Mouse (Mus musculus): Measurements from ENCODE around the gene Fosl2. TPM values are rescaled to one million over a fixed set of nuclear protein-coding genes. Genes with fewer than 3 reads are reported as not detected.

Gene Fosl2
- 100 to 1,000 TPM; 450 to 501 TPM for total RNA-seq (2021)
- long read RNA-seq, experiment 1, full-length matches to known transcripts: 8 of 86 reads
- long read RNA-seq, experiment 1, partial matches to known transcripts: 3 of 86 reads
- long read RNA-seq, experiment 1, other reads (novel, unspliced or antisense): 75 of 86 reads
- long read RNA-seq, experiment 2, full-length matches to known transcripts: 4 of 17 reads
- long read RNA-seq, experiment 2, partial matches to known transcripts: 0 of 17 reads
- long read RNA-seq, experiment 2, other reads (novel, unspliced or antisense): 13 of 17 reads

DNA sequence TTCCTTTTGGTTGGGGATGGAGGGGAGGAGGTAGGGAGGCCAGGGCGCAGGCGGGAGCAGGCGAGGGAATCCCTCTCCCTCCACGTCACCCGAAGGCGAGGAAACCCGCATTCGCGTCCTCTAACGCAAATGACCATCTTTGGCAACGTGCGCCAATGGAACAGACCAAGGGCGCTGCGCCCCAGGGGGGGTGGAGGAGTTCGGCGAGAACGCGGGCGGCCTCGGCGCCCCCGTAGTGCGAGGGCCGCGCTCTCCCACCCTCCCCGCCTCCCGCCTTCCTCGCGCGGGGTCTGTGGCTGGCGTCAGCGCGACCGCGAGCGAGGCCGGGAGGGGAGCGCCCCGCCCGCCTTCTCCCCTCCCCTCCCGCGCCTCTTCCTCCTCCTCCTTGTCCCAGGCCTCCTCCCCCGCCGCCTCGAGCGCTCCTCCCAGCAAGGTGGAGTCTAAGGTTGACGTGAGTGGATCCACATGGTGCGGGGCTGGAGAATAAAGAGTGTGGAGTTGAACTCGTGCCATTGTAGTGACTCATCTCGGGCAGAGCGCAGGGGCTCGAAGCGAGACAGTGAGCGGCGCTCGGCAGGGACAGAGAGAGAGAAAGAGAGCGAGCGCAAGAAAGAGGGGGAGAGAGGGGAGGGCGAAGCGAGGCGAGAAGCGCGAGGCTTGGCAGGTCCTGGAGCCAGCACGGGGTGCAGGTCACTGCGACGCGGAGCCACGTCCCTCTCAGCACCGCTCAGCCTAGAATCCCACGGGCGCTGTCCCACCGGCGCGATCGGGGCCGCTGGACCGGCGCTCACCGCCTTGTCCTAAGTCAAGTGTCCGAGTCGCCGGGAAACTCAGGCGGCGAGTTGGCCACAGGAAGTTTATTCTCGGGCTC is at the start of gene Fosl2:
TSS of gene Fosl2 (plus strand) at position 466 of the 871 bp plus-strand sequence.
- peak; percentile 97 to 98 for DNase-seq

- no peak for DNase-seq
Measured at GRCm38 (mm10) chr5:32085971-32086370, 49.6 kb upstream of the Fosl2 start.

DNA sequence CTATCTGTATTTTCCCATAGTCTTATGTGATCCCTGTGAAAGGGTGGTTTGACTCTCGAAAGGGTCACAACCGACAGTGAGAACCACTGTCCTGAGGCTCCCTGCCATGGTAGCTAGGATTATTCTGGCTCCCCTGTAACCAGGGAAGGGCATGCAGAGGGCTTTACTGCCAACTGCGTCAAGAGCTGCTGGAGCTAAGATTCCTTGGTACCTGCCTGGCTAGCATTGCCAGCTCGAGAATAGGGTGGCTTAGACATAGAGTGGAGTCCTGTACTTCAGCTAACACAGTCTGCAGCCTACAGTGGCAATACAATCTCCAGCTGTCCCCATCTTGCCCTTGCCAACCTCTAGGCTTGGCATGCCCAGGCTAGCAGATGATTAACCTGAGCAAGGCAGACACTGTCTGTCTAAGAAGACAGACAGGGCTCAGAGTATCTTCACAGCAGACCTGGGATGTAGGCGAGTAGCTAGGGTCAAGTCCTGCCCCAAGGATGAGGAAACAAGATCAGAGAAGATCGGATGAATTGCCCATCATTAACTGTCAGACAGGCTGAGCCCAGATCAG is 49.0 kb upstream of the Fosl2 start:
- no peak for DNase-seq

DNA sequence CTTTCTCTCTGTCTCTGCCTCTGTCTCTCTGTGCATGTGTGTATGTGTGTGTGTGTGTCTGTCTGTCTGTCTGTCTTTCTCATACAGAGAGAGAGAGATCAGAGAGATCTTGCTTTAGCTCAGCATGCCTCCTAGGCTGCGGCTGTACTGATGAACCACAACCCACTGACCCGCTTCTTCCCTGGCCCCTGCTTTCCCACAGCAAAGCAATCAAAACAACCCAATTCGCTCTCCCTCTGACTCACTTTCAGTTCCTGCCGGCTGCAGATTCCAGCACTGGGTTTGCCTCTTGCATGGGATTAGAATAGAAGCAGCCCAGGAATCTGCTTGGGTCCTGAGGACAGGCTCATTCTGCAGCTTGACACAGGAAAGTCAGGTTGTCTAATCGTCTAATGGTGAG is 46.1 kb upstream of the Fosl2 start:
- peak in 1 of 2 experiments; percentile 31 for DNase-seq

DNA sequence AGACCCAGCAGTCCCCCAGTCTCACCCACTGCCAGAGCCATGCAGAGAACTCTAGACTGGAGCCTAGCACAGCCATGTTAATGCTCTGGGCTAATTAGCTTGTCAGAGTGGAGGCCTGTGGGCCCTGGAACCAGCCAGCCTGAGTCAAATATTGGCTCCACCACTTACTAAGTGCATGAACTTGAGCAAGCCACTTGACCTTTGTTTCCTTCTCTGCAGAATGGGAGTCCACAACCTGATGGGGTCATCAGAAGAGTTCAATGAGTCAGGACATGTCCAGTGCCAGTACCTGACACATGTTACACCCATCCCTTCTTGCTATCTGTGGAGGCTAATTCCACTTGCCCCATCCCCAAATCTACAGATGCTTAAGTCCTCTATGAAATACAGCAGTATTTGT is 43.3 kb upstream of the Fosl2 start:
- peak in 1 of 2 experiments; percentile 9 for DNase-seq

DNA sequence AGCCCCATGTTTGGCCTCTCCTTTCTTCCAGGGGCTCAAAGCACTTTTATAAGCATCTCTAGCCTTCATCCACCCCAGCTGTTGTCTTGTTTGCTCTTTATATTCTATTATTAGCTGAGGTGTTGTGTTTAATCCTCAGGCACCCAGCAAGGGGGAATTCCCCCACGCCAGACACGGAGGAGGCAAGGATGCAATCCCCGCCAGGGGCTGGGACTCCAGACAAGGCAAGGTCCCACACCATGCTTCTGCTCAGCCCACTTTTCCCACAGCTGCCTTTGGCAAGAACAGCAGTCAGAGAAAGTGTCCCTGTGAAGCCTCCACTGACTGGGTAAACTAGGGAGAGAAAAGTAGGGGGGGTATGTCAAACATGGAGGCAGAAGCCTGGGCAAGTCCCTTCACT is 36.9 kb upstream of the Fosl2 start:
- DNase-seq: no peak

- DNase-seq: peak; percentile 68 to 79
Measured at GRCm38 (mm10) chr5:32102484-32102883, 33.1 kb upstream of the Fosl2 start.

GRCm38 (mm10) chr5:32102971-32103431 is 32.6 kb upstream of the Fosl2 start:
- DNase-seq: peak; percentile 45 to 48

DNA sequence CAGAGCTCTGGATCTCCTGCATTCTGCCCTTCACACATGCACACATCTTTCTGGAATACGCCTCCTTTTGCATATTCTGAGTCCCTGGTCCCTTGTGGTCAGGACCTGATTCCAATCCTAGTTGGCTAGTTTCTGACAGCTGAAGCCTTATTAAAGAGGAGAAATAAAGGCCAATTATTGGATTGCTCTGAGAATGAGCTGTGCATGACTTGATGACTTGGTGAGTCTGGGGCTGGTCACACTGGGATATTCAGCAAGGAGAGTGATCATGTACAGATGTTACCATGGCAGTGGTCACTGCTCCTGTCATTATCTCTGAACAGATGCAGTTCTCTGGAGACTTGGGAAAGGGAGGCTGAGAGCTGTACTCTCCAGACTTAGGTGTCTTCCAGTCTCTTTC is 32.1 kb upstream of the Fosl2 start:
- no peak for DNase-seq

GRCm38 (mm10) chr5:32104119-32104990 is 31.2 kb upstream of the Fosl2 start:
- DNase-seq: no peak

DNA sequence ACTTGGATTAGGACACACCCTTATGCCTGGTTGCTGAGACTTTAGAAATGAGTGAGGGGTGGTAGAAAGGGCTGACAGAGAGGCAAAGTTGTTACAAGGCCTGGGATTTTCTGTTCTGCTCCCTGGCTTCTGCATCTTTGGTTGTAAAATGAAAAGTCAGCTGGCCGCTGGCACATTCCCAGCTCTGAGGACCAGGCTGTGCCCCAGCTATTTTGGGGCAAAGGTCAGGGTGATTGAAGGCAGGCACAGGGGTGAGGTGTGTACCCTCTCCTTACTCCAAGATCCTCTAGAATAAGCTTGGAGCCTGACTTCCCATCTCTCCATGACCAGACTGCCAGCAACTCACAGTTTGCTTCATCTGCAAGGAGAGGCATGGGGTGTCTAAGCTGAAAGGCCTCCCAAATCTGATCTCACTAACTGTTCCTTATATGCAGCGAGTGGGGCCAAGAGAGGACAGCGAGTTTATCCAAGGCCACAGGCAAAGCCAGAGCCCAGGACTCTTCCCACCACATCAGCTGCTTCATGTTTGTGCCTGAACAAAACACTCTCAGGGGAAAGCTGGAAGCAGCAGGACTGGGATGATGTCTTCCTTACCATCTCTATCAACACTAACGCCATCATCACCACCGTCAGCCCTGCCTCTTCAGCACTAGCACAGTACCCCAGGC is 29.0 kb upstream of the Fosl2 start:
- peak in 1 of 2 experiments; percentile 45 for DNase-seq

- no peak for DNase-seq
Measured at GRCm38 (mm10) chr5:32110651-32111050, 24.9 kb upstream of the Fosl2 start.

DNA sequence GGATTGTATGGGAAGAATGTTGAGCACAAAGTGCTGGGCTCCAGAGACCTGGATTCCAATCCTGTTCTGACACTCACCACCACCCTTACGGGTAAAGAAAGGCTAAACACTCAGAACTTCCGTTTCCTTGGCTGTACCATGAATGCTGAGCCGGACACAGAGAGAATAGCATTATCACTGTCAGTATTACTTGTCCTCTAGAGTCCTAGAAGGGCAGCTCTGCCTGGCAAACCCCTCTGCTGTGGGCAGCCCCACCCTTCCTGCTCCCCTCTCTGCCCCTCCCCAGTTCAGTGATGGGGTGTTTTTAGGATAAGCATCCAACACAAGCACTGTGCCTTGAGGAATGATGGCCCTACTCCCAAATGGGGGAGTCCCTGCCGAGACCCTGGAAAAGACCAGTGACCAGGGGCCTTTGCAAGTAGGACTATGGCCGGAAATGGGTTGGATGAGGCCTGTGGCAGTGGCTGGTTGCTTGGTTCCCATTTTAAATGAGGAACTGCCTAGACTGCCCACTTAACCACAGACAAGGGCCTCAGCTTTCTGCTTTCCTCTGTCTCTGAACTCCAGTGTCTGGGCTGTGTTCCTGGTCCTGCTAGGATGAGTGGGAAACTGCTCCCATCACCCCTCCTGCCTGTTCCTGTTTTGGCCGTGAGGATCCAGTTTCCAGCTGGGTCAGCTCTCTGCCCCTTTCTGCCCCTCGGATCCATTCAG is 23.2 kb upstream of the Fosl2 start:
- DNase-seq: no peak

DNA sequence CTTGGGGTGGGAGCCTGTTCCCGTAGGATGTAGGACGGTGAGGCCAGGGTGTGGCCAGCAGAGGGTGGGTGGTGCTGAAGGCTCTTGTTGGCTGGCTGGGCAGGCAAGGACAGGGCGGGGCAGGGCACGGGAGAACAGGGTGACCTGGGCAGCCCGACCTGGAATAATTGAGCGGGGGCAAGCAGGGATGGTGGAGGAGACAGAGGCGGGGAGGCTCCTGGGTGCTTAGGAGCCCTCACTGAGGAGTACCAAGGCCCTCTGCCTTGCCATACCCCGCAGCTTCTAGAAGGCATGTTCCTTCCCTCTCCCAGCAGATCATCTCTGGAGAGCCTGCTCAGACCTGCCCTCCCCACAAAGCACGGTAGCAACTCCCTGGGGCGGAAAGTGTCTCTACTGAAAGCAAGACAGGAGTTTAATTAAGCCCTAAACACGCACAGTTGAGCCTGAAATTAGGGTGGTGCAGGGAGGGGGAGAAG is 14.7 kb upstream of the Fosl2 start:
- no peak for DNase-seq

DNA sequence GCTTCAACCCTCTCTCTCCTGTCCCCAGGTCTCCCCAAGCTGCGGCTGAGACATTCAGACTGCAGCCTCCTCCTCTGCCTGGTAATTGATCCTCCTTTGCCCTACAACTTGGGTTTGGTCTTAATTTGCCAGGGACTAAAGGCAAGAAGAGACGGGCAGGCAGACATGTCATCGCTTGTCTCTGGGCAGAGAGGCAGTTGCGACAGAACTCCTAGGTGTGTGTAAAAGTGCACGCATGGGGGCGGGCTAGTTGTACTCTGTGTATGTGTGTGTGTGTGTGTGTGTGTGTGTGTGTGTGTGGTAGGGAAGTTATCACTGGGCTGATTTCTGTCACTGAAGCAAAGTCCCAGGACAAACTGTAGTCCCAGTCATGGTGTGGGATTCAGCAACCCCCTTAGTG is 13.7 kb upstream of the Fosl2 start:
- no peak for DNase-seq

DNA sequence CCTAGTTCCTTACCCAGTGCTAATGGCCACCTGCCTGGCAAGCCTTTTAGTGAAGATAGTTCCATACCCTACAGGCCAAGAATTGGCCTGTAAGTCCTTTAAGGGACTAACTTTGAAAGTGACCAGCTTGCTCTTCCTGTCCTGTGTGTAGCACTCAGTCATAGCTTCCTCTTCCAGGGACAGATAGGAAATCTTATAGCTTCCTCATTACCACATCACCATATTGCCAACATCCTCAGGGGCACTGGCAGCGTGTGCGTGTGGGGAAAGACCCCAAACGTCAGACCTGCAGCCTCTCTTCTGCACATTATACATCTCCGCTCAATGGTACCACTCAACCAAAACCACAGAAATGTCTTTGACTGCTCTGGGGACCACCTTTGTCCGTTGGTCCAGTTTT is 13.2 kb upstream of the Fosl2 start:
- DNase-seq: no peak

GRCm38 (mm10) chr5:32124957-32125356 is 10.6 kb upstream of the Fosl2 start:
- DNase-seq: no peak

GRCm38 (mm10) chr5:32127226-32127625 is 8.4 kb upstream of the Fosl2 start:
- no peak for DNase-seq

DNA sequence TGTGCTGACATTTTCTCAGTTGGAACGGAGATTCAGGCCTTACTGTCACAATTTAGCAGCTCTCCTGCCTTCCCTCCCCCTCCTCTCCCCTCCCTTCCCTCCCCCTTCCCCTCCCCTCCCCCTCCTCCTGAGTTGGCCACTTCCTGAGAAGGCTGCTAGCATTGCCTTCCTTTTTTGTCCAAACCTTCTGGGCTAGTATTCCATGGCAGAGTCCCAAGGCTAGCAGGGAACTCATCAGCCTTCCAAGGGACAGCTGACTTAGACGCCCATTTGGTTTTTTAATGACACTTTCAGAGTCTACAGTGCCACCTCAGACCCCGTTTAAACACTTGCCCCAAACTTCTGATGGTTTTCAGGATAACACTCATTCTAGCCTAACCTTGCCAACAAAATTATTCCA is 7.7 kb upstream of the Fosl2 start:
- DNase-seq: no peak

- DNase-seq: peak; percentile 70 to 83
Measured at GRCm38 (mm10) chr5:32132971-32133501, 2.6 kb upstream of the Fosl2 start.

Data from adrenal gland, postnatal 36 days (tissue).